Mouse (Mus musculus) layer of hippocampus, adult 11-12 months (tissue): Measurements from ENCODE around the gene Pspc1.

Experiments
- DNase-seq: peaks from one replicate; pipeline ENCODE4 v3.0.0; 2022; ENCODE audit warnings: low spot score

The Pspc1 gene

GRCm38 (mm10) chr14:56697836-56698235 lies 80.3 kb downstream of the Pspc1 start:
- DNase-seq, result no peak

GRCm38 (mm10) chr14:56695495-56695894 lies 82.6 kb downstream of the Pspc1 start:
- DNase-seq, result no peak

GRCm38 (mm10) chr14:56689766-56690165 lies 88.3 kb downstream of the Pspc1 start:
- no peak for DNase-seq

GRCm38 (mm10) chr14:56689116-56689515 lies 89.0 kb downstream of the Pspc1 start:
- no peak for DNase-seq

GRCm38 (mm10) chr14:56685426-56685825 lies 92.7 kb downstream of the Pspc1 start:
- no peak for DNase-seq
